Mouse (Mus musculus): ENCODE results near the gene Ptrh2. TPM values are rescaled to one million over a fixed set of nuclear protein-coding genes. Genes with fewer than 3 reads are reported as not detected.
A peak's percentile ranks its signal among the peaks of the same experiment; 100 is the strongest.
"Not testable (repeated sequence)": the region's sequence is repeated elsewhere in the genome, so short reads cannot be mapped to it uniquely, and the experiment has no call there.

Ptrh2 gene
- polyA plus RNA-seq, 1 experiment: 15.9 TPM

DNA sequence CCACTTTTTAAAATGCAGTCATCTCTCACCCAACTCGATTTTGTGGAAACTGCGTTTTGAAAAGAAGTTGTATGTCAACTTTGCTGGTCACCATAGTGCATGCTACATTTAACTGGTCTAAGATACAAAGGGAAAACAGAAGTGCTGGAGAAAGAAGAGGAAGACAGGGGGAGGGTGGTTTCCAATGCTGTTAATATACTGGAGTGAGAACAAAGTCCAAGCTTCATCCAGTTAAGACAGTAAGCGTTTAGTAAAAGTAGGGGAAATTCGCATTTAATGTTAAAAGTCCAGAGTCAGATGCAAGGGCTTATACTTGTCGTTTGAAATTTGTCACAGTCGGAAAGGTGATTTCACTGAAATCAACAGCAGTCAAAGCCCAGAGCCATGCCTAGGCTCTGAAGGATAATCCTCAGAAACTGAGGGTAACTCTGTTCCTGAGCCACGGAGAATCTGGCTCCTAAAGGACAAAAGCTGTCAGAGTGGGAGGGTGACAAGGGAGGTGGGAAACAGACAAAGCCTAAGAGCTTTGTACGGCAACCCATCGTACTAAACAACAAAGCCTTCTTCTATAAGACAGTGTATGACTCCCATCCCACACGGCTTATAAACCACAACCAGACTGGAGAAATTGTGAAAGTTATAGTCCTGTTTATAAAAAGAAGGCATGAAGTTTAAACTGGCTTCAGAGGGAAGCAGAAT is 50.6 kb downstream of the Ptrh2 start:
- Histone ChIP-seq H3K4me1 (ENCODE audit: control insufficient read depth, insufficient read depth, insufficient read length, low read length) (peaks cover 2% of the 10 kb centered on the region; the same call in 1 of the 2 replicates), H3K27ac (replicated peaks; ENCODE audit: low read depth, low read length) (0 out of 2 replicates have a peak overlapping the region, but pooled peaks have one; percentile 37), H3K4me3 (ENCODE audit: insufficient read depth, low read depth, low read length) (no peak overlapping the region)

DNA sequence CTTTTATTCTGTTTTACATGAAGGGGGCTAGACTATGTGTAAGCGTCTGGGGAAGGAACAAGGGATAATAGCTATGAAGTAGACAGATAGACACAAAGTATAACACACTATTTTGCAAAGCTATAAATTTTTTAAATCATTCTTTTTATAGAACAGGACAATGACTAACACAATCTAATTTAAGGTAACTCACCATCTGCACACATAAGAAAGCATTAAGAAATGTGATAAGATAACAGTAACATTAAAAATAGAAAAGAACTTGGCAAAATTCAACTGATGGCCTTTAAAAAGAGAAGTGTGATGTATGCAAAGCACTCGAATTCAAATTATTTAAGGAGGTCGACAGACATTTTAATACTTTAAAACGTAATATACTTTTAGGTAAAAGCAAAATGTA is 51.2 kb downstream of the Ptrh2 start:
- Histone ChIP-seq H3K27ac (replicated peaks; ENCODE audit: low read depth, low read length) (no peak overlapping the region), H3K4me1 (ENCODE audit: control insufficient read depth, insufficient read depth, insufficient read length, low read length) (peaks cover 4% of the 10 kb centered on the region), H3K4me3 (ENCODE audit: insufficient read depth, low read depth, low read length) (no peak overlapping the region)

DNA sequence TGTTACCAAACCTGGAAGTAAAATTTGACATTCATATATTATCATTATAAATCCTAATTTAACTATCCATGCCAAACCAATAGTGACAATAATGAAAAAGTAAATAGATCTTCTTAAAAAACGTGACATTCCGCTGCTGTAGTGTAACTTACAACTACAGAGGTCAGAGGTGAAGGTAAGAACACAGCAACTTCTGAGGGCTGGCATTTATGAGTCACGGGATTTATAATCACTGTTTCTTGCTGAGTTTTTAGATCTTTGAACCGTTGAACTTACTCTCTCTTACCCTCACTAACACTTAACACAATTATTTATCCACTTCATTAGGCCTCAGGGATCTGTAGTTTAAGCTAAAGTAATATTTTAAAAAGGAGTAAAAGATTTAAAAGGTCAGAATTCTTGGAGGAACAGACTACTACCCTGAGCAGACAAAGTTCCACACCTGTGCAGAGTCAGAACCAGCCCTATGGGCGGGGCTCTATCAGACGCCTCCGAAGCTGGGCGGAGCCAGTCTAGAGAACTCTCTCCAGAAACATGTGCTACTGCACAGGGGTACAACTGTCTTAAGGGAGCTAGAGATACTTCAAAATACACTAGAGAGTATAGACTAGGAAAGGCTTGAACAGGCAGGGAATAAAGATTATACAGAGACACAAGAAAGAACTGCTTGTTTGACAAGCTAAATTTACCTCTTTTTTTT is 53.7 kb downstream of the Ptrh2 start:
- Histone ChIP-seq H3K27ac (replicated peaks; ENCODE audit: low read depth, low read length) (no peak overlapping the region), H3K4me1 (ENCODE audit: control insufficient read depth, insufficient read depth, insufficient read length, low read length) (peaks cover 9% of the 10 kb centered on the region), H3K4me3 (ENCODE audit: insufficient read depth, low read depth, low read length) (no peak overlapping the region)

DNA sequence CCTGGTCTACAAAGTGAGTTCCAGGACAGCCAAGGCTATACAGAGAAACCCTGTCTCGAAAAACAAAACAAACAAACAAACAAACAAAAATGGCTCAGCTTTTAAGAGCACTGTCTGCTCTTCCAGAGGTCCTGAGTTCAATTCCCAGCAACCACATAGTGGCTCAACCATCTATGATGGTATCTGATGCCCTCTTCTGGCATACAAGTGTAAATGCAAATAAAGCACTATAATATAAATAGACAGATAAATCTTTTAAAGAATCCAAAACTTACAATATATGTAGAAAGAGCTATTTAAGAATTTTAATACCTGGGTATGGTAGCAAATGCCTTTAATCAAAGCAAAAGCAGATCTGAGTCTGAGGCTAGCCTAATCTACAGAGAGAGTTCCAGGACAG is 54.5 kb downstream of the Ptrh2 start:
- not testable (repeated sequence) for H3K4me1 ChIP-seq (ENCODE audit: control insufficient read depth, insufficient read depth, insufficient read length, low read length); H3K4me3 ChIP-seq (ENCODE audit: insufficient read depth, low read depth, low read length)
- H3K27ac ChIP-seq (replicated peaks; ENCODE audit: low read depth, low read length): 0 out of 2 replicates have a peak overlapping the region, but pooled peaks have one; percentile 34

DNA sequence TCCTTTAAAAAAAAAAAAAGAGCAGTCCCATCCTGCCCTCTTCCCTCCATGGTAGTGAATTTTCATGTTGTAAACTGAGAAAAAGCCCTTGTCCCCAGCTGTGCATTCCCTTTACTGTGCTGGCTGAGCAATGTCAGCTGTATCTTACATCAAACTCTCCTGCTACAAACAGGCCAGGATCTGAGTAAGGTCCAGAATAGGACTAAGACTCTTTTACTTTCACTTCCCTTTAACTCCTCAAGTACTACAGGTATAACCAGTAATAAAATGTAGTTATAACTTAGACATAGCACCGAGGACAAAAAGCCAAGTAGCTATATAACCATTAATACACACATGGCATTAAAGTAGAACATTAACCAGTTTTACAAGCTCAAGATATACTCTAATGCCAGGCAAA is 55.2 kb downstream of the Ptrh2 start:
- H3K27ac ChIP-seq (replicated peaks; ENCODE audit: low read depth, low read length): no peak overlapping the region
- H3K4me1 ChIP-seq (ENCODE audit: control insufficient read depth, insufficient read depth, insufficient read length, low read length): peaks cover 9% of the 10 kb centered on the region

DNA sequence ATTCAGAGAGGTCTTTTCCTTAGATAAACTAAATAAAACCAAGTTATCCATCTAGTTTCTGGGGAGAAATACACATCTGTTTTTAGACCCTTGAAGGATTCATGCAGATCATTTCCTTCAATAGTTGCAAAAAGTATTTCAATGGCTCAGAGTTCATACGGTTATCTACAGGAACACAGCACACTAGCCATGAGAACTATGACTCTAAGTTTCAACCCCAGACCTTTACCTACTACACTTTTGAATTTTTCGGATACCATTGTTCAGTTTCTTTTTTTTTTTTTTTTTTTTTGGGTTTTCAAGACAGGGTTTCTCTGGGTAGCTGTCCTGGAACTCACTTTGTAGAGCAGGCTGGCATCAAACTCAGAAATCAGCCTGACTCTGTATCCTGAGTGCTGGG is 55.7 kb downstream of the Ptrh2 start:
- Histone ChIP-seq H3K4me3 (ENCODE audit: insufficient read depth, low read depth, low read length) (no peak overlapping the region), H3K4me1 (ENCODE audit: control insufficient read depth, insufficient read depth, insufficient read length, low read length) (peaks cover 9% of the 10 kb centered on the region), H3K27ac (replicated peaks; ENCODE audit: low read depth, low read length) (no peak overlapping the region)

More for the DNA sequence above, 55.2 kb downstream of the Ptrh2 start:
- H3K4me3 ChIP-seq (ENCODE audit: insufficient read depth, low read depth, low read length): no peak overlapping the region

DNA sequence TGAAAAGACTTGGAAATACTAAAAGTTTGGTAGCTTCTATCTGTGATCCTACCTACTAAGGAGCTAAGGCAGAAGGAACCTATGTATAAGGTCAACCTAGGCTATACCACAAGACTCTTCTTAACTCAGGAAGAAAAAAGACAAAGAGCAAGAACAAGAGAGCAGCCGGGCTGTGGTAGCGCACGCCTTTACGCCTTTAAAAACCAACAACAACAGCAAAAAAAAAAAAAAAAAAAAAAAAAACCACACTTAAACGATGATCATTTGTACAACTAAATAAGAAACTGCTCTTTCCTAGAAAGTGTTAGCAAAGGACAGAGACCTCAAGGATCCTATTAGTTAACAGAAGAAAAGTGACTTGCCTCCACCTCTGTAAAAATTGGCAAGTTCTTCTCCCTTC is 57.7 kb downstream of the Ptrh2 start:
- Histone ChIP-seq H3K4me3 (ENCODE audit: insufficient read depth, low read depth, low read length) (no peak overlapping the region), H3K4me1 (ENCODE audit: control insufficient read depth, insufficient read depth, insufficient read length, low read length) (peaks cover 18% of the 10 kb centered on the region), H3K27ac (replicated peaks; ENCODE audit: low read depth, low read length) (no peak overlapping the region)

Other genes starting within 250 kb of the Ptrh2 start
- gene Rnft1, start 199.3 kb upstream of the Ptrh2 start, polyA plus RNA-seq (2012; ENCODE audit: insufficient read depth, insufficient read length, missing spikeins): 29.9 and 34.6 TPM in 2 replicates
- gene Rps6kb1, start 139.2 kb upstream of the Ptrh2 start, polyA plus RNA-seq (2012; ENCODE audit: insufficient read depth, insufficient read length, missing spikeins): 42.7 and 44.0 TPM in 2 replicates
- 7.5 and 9.3 TPM in 2 replicates for gene Tubd1, start 139.0 kb upstream of the Ptrh2 start, polyA plus RNA-seq (2012; ENCODE audit: insufficient read depth, insufficient read length, missing spikeins)
- 62.6 and 85.5 TPM in 2 replicates for gene Vmp1, start 149 bp upstream of the Ptrh2 start, polyA plus RNA-seq (2012; ENCODE audit: insufficient read depth, insufficient read length, missing spikeins)
- 106 and 155 TPM in 2 replicates for gene Cltc, start 73.6 kb downstream of the Ptrh2 start, polyA plus RNA-seq (2012; ENCODE audit: insufficient read depth, insufficient read length, missing spikeins)
- gene Dhx40, start 123.8 kb downstream of the Ptrh2 start, polyA plus RNA-seq (2012; ENCODE audit: insufficient read depth, insufficient read length, missing spikeins): 18.5 and 20.4 TPM in 2 replicates